Mouse (Mus musculus) liver, adult 10 weeks (tissue): ENCODE measurements around the gene Snx22. TPM values are rescaled to one million over a fixed set of nuclear protein-coding genes. Genes with fewer than 3 reads are reported as not detected.

Experiments used
- polyA plus RNA-seq: library from polyadenylated mRNA; stranded (reverse); fragments of 350-450 nt; fragmentation: Illumina TruSeq; extraction: RNeasy Lipid Tissue Mini Kit (QIAGEN cat#74804); gene quantifications from one replicate; pipeline ENCODE4 v1.2.3, GENCODE M21; 2014; ENCODE audit warnings: low read depth, low replicate concordance

Snx22 gene
- not detected for polyA plus RNA-seq

DNA sequence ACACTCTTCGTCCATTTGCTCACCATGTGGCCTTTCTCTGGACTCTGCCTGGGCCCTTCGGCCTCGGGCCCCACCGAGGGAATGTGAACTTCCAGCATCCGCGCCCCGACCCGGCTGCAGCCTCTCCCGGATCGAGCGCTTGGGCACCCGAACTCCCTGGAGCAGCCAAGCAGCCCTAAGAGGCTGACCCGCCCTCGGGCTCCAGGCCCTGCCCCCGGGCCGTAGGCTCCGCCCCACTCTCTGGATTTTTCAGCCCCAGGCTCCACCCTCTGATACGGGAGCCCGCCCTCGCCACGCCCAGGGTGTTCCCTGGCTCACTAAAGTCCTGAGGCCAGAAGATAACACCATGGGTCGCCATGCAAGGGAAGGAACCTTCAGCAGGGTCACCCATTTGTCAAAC, at the start of gene Snx22:
Gene Snx22, minus strand, starts transcription at position 137 of the 400 bp plus-strand sequence.

GRCm38 (mm10) chr9:66059583-66060307, 9.8 kb downstream of the Snx22 start, which contains the start of gene Ppib:
Ppib (plus strand) TSS chr9:66060222.

Other genes starting within 250 kb of the Snx22 start
- gene Zfp609, start 242.2 kb downstream of the Snx22 start, polyA plus RNA-seq = 4.4 TPM
- gene Pclaf, start 179.5 kb downstream of the Snx22 start, polyA plus RNA-seq = 0.24 TPM
- 47.7 TPM for gene Trip4, start 160.9 kb downstream of the Snx22 start, polyA plus RNA-seq
- gene Csnk1g1, start 160.8 kb downstream of the Snx22 start, polyA plus RNA-seq = 3.9 TPM
- 179 TPM for gene Ppib, start 9.5 kb downstream of the Snx22 start, polyA plus RNA-seq
- 25.6 TPM for gene Snx1, start 56.9 kb upstream of the Snx22 start, polyA plus RNA-seq
- gene Ciao2a, start 56.9 kb upstream of the Snx22 start, polyA plus RNA-seq = 75.8 TPM
- 5.5 TPM for gene Dapk2, start 88.5 kb upstream of the Snx22 start, polyA plus RNA-seq